In the genomic region with DNA sequence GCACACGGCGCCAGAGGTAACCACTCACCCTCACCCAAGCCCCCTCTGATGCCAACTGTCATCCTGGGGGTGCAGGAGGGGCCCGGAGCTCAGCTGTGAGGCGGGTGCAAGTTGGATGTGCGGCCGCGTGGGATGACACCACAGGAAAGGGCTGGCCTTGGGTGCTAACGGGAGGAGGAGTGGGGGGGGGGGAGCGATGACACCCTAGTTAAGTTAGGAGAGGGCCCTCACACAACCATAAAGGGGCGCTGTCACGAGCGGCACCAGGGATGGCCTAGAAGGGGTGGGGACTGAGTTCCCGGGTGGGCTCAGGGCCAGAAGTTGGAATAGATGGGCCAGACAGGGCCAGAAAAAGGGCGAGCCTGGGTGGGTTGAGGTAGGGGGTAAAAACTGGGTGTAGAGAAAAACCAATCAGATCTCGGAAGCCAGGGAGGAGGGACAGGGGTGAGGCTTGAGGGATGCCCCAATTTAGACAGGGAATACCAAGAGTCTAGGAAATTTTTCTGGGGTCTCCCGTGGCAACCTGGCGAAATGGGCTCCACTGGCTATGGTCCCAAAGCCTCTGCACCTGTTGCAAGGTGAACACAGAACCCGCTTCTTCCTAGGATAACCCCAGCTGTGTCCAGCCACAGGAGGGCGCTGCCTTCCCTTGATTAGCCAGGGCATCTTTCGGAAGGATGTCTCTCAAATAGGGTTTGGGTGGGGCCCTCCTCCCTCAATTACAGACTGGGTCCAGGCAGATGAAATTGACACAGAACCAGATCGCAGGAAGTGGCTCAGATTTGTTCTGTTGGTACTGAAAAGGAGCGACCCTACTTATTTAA, we compare ENCODE assay signal across 9 mouse cellular contexts. TPM values are rescaled to one million over a fixed set of nuclear protein-coding genes. Genes with fewer than 3 reads are reported as not detected.
DNase-seq lines count a peak whose midpoint lies in the region; ATAC-seq and TF ChIP-seq lines count a peak whose summit lies in the region.
"Had no signal": no experiment of that assay in that cellular context is flagged by ENCODE, and none has a peak within 500 bp of the region (broad histone marks: within the 10 kb centered on the region; RNA-seq: fewer than 3 reads in every experiment).

No protein-coding gene starts in this region.

- no peak for ATAC-seq in forebrain, embryonic 13.5 days
- ATAC-seq in midbrain, postnatal 0 days (ENCODE audit: low FRiP score), result no peak

- H3K36me3 ChIP-seq in forebrain, embryonic 13.5 days (ENCODE audit: poor library complexity, severe bottlenecking), result no peaks in the 10 kb centered on the region
- no peaks in the 10 kb centered on the region for H3K36me3 ChIP-seq in midbrain, postnatal 0 days (ENCODE audit: insufficient read depth, low read length)

- H3K9me3 ChIP-seq in forebrain, embryonic 13.5 days (replicated peaks), result no peaks in the 10 kb centered on the region
- no peaks in the 10 kb centered on the region for H3K9me3 ChIP-seq in midbrain, postnatal 0 days (ENCODE audit: low read length)

- peak; percentile 34 for DNase-seq in adrenal gland, adult 2 months
- no peak for DNase-seq in adrenal gland, adult 8-10 months
- peak; percentile 19 for DNase-seq in CD4-positive helper T cell, adult 2 months (ENCODE audit: low read depth, low spot score)
- DNase-seq in heart, postnatal 4 days, result peak; percentile 56
- peak; percentile 44 for DNase-seq in liver
- peak; percentile 33 for DNase-seq in midbrain, postnatal 0 days (ENCODE audit: low spot score)
- no peak for DNase-seq in B cell, adult 2 months

- peaks cover 8% of the 10 kb centered on the region; the same call in 1 of the 2 replicates for H3K27me3 ChIP-seq in forebrain, embryonic 13.5 days
- no peaks in the 10 kb centered on the region for H3K27me3 ChIP-seq in midbrain, postnatal 0 days (ENCODE audit: insufficient read depth, low read length)

- H3K27ac ChIP-seq in forebrain, embryonic 13.5 days, result peak overlapping the region; percentile 82
- H3K27ac ChIP-seq in midbrain, postnatal 0 days (ENCODE audit: low read depth, low read length), result peak overlapping the region; percentile 65; the same call in 1 of the 2 replicates

- TF ChIP-seq CTCF in midbrain, postnatal 0 days (IDR thresholded peaks at IDR 0.05), result peak; percentile 44

- peak overlapping the region; percentile 13; the same call in 1 of the 2 replicates for H3K4me3 ChIP-seq in forebrain, embryonic 13.5 days
- peak overlapping the region; percentile 40; the same call in 1 of the 2 replicates for H3K4me3 ChIP-seq in midbrain, postnatal 0 days (ENCODE audit: low read depth, low read length)

- peak overlapping the region; percentile 73 for H3K4me2 ChIP-seq in forebrain, embryonic 13.5 days
- H3K4me2 ChIP-seq in midbrain, postnatal 0 days (ENCODE audit: low read depth, low read length, poor library complexity, severe bottlenecking), result peak overlapping the region; percentile 76

- H3K9ac ChIP-seq in forebrain, embryonic 13.5 days, result no peak overlapping the region
- H3K9ac ChIP-seq in midbrain, postnatal 0 days (replicated peaks; ENCODE audit: low read length, poor library complexity, severe bottlenecking), result 0 out of 2 replicates have a peak overlapping the region, but pooled peaks have one; percentile 13

- H3K4me1 ChIP-seq in forebrain, embryonic 13.5 days, result peaks cover 63% of the 10 kb centered on the region
- peaks cover 2% of the 10 kb centered on the region; the same call in 1 of the 2 replicates for H3K4me1 ChIP-seq in midbrain, postnatal 0 days (ENCODE audit: insufficient read depth, low read length)

- 63% methylated on average over 22 of the region's 22 CpGs for WGBS in forebrain, embryonic 13.5 days
- 72% methylated on average over 22 of the region's 22 CpGs for WGBS in midbrain, postnatal 0 days

RNA-seq across cellular contexts. Expression of gene Hif3a, which starts 1.2 kb away (rescaled TPM):
- total RNA-seq in adrenal gland, adult 2 months (2021), result 1 to 10 TPM; 1.6 to 3.2 TPM
- polyA plus RNA-seq in adrenal gland, adult 2 months (2012; rRNA removed), result 3.1 and 4.0 TPM in 2 replicates
- 1 to 10 TPM; 2.1 to 5.4 (median 3.7) TPM for total RNA-seq in adrenal gland, adult 8-10 months (2022)
- polyA plus RNA-seq in forebrain, embryonic 13.5 days (2015; fragmentation: Nextera tagmentation; extraction: Ambion mirVana), result 4.7 and 5.8 TPM in 2 replicates
- total RNA-seq in heart, postnatal 4 days (2021), result 1 to 10 TPM; 3.1 to 3.8 TPM
- 13.6 and 16.9 TPM in 2 replicates for total RNA-seq in midbrain, postnatal 0 days (2014; rRNA removed)
- polyA plus RNA-seq in midbrain, postnatal 0 days (2015; fragmentation: Nextera tagmentation; extraction: Ambion mirVana), result 2.0 and 2.7 TPM in 2 replicates
- polyA plus RNA-seq: C2C12 had no signal

RNA-seq across cellular contexts. Expression of gene Psg16, which starts 12.8 kb away (rescaled TPM):
- under 1 TPM; 0.35 to 0.58 TPM for total RNA-seq in adrenal gland, adult 2 months (2021)
- polyA plus RNA-seq in adrenal gland, adult 2 months (2012; rRNA removed), result 0.13 and 0.33 TPM in 2 replicates
- under 1 TPM; 0.10 to 0.51 (median 0.43) TPM for total RNA-seq in adrenal gland, adult 8-10 months (2022)
- polyA plus RNA-seq in forebrain, embryonic 13.5 days (2015; fragmentation: Nextera tagmentation; extraction: Ambion mirVana), result 0.53 and 1.3 TPM in 2 replicates
- under 1 TPM; 0.10 to 0.20 TPM for total RNA-seq in heart, postnatal 4 days (2021)
- total RNA-seq in midbrain, postnatal 0 days (2014; rRNA removed), result 3.9 and 5.1 TPM in 2 replicates
- 6.8 and 7.6 TPM in 2 replicates for polyA plus RNA-seq in midbrain, postnatal 0 days (2015; fragmentation: Nextera tagmentation; extraction: Ambion mirVana)
- polyA plus RNA-seq: C2C12 had no signal

RNA-seq across cellular contexts. Expression of gene Ppp5c, which starts 33.3 kb away (rescaled TPM):
- total RNA-seq in adrenal gland, adult 2 months (2021), result 10 to 100 TPM; 82.2 to 86.0 TPM
- polyA plus RNA-seq in adrenal gland, adult 2 months (2012; rRNA removed), result 164 and 179 TPM in 2 replicates
- 10 to 100 TPM; 74.7 to 96.9 (median 91.3) TPM for total RNA-seq in adrenal gland, adult 8-10 months (2022)
- polyA plus RNA-seq in forebrain, embryonic 13.5 days (2015; fragmentation: Nextera tagmentation; extraction: Ambion mirVana), result 103 and 113 TPM in 2 replicates
- total RNA-seq in heart, postnatal 4 days (2021), result 100 to 1,000 TPM; 109 TPM
- total RNA-seq in midbrain, postnatal 0 days (2014; rRNA removed), result 56.4 and 61.0 TPM in 2 replicates
- 144 and 145 TPM in 2 replicates for polyA plus RNA-seq in midbrain, postnatal 0 days (2015; fragmentation: Nextera tagmentation; extraction: Ambion mirVana)

Comparison
In these comparisons a context has a peak if more than half of its experiments do, and no peak if none do; other contexts are left out.
1. DNase-seq: peak in adrenal gland, adult 2 months (single experiment), CD4-positive helper T cell, adult 2 months (single experiment), heart, postnatal 4 days (single experiment), liver (single experiment) and midbrain, postnatal 0 days (single experiment); none in adrenal gland, adult 8-10 months (single experiment) and B cell, adult 2 months (0 of 2).